ENCODE assay signal across 9 mouse cellular contexts in genomic region chr8:84291688-84292087, GRCm38 (mm10). TPM values are rescaled to one million over a fixed set of nuclear protein-coding genes. Genes with fewer than 3 reads are reported as not detected.
DNase-seq lines count a peak whose midpoint lies in the region; ATAC-seq and TF ChIP-seq lines count a peak whose summit lies in the region.
"Had no signal": no experiment of that assay in that cellular context is flagged by ENCODE, and none has a peak within 500 bp of the region (broad histone marks: within the 10 kb centered on the region; RNA-seq: fewer than 3 reads in every experiment).

No protein-coding gene starts in this region.

- no peak for ATAC-seq in intestine, embryonic 14.5 days (replicated peaks; ENCODE audit: low FRiP score, low TSS enrichment, low read depth)
- ATAC-seq in intestine, embryonic 16.5 days: no peak
- ATAC-seq in G1E (ENCODE audit: extremely low read depth, insufficient number of reproducible peaks, low FRiP score, poor library complexity, severe bottlenecking): no peak
- ATAC-seq in granulocyte monocyte progenitor cell, adult 5-6 weeks (replicated peaks; ENCODE audit: poor library complexity, severe bottlenecking): peak; percentile 27; the same call in 1 of the 2 replicates

- WGBS in intestine, embryonic 14.5 days: 25% methylated on average over 8 of the region's 8 CpGs
- WGBS in intestine, embryonic 16.5 days: 26% methylated on average over 8 of the region's 8 CpGs

- no peak overlapping the region for H3K4me3 ChIP-seq in intestine, embryonic 14.5 days (ENCODE audit: low read depth, low read length)
- H3K4me3 ChIP-seq in intestine, embryonic 16.5 days (ENCODE audit: low read length): no peak overlapping the region
- H3K4me3 ChIP-seq in G1E (ENCODE audit: low read depth, low read length): no peak overlapping the region
- H3K4me3 ChIP-seq: midbrain, embryonic 12.5 days had no signal

- no peaks in the 10 kb centered on the region for H3K4me1 ChIP-seq in intestine, embryonic 14.5 days (replicated peaks; ENCODE audit: control insufficient read depth, insufficient read depth, low read length)
- no peaks in the 10 kb centered on the region; the same call in 1 of the 2 replicates for H3K4me1 ChIP-seq in intestine, embryonic 16.5 days (ENCODE audit: control insufficient read depth, insufficient read depth, low read length)
- H3K4me1 ChIP-seq in G1E (ENCODE audit: insufficient read depth, low read depth, low read length): peaks cover 4% of the 10 kb centered on the region; the same call in 1 of the 2 replicates
- H3K4me1 ChIP-seq: midbrain, embryonic 12.5 days had no signal

- peak; percentile 74 for TF ChIP-seq CTCF in G1E (IDR thresholded peaks at IDR 0.05; ENCODE audit: low read depth, low read length)

- peak; percentile 72 for DNase-seq in intestine, embryonic 14.5 days (ENCODE audit: low spot score)
- DNase-seq in 3T3-L1 (ENCODE audit: low read depth, low spot score) (peak; percentile 87), G1E (ENCODE audit: low spot score) (peak; percentile 19)
- peak; percentile 71 for DNase-seq in cerebellum, adult 11-12 months
- peak; percentile 18 for DNase-seq in lung, postnatal 25 days (ENCODE audit: low spot score)
- peak; percentile 37 to 39 for DNase-seq in thymus, postnatal 36 days

- H3K9me3 ChIP-seq in intestine, embryonic 14.5 days (ENCODE audit: control insufficient read depth, low read length): no peaks in the 10 kb centered on the region
- no peaks in the 10 kb centered on the region for H3K9me3 ChIP-seq in intestine, embryonic 16.5 days (ENCODE audit: control insufficient read depth, low read length)
- no peaks in the 10 kb centered on the region for H3K9me3 ChIP-seq in G1E (replicated peaks)
- H3K9me3 ChIP-seq: midbrain, embryonic 12.5 days had no signal

- H3K27ac ChIP-seq in intestine, embryonic 14.5 days (ENCODE audit: low read depth): no peak overlapping the region
- H3K27ac ChIP-seq in intestine, embryonic 16.5 days (ENCODE audit: low read length): no peak overlapping the region
- H3K27ac ChIP-seq: midbrain, embryonic 12.5 days had no signal

- no peak overlapping the region for H3K4me2 ChIP-seq in intestine, embryonic 14.5 days (ENCODE audit: low read length)
- no peak overlapping the region for H3K4me2 ChIP-seq in intestine, embryonic 16.5 days (ENCODE audit: low read depth, low read length)
- H3K4me2 ChIP-seq: midbrain, embryonic 12.5 days had no signal

- H3K27me3 ChIP-seq in intestine, embryonic 14.5 days (replicated peaks; ENCODE audit: control insufficient read depth, insufficient read depth, low read length): no peaks in the 10 kb centered on the region
- no peaks in the 10 kb centered on the region for H3K27me3 ChIP-seq in intestine, embryonic 16.5 days (replicated peaks; ENCODE audit: control insufficient read depth, insufficient read depth, low read length)
- peaks cover 17% of the 10 kb centered on the region for H3K27me3 ChIP-seq in G1E (ENCODE audit: insufficient read depth, low read length)
- H3K27me3 ChIP-seq: midbrain, embryonic 12.5 days had no signal

- no peak overlapping the region for H3K9ac ChIP-seq in intestine, embryonic 14.5 days (ENCODE audit: low read length)
- H3K9ac ChIP-seq in intestine, embryonic 16.5 days (ENCODE audit: low read depth, low read length): no peak overlapping the region
- H3K9ac ChIP-seq: midbrain, embryonic 12.5 days had no signal

- no peaks in the 10 kb centered on the region for H3K36me3 ChIP-seq in intestine, embryonic 14.5 days (ENCODE audit: control insufficient read depth, insufficient read depth, low read length)
- no peaks in the 10 kb centered on the region for H3K36me3 ChIP-seq in intestine, embryonic 16.5 days (ENCODE audit: control insufficient read depth, insufficient read depth, low read length)
- H3K36me3 ChIP-seq in G1E (replicated peaks): no peaks in the 10 kb centered on the region
- H3K36me3 ChIP-seq: midbrain, embryonic 12.5 days had no signal

RNA-seq across cellular contexts. Expression of gene Ccdc130, which starts 21.5 kb away (rescaled TPM):
- polyA plus RNA-seq in intestine, embryonic 14.5 days (2014; fragmentation: Nextera tagmentation; extraction: Ambion mirVana): 20.6 and 22.5 TPM in 2 replicates
- 13.5 and 16.3 TPM in 2 replicates for polyA plus RNA-seq in intestine, embryonic 16.5 days (2015; fragmentation: Nextera tagmentation; extraction: Ambion mirVana)
- total RNA-seq in G1E (2014; fragmentation: Nextera tagmentation): 71.8 and 73.7 TPM in 2 replicates
- 11.3 and 12.9 TPM in 2 replicates for total RNA-seq in G1E (2017)
- 11.1 and 17.1 TPM in 2 replicates for polyA plus RNA-seq in G1E (2012)
- total RNA-seq in granulocyte monocyte progenitor cell, adult 5-6 weeks (2014; fragmentation: Nextera tagmentation): 9.8 and 20.0 TPM in 2 replicates
- 10.6 and 10.8 TPM in 2 replicates for total RNA-seq in granulocyte monocyte progenitor cell, adult 5-6 weeks (2017)

RNA-seq across cellular contexts. Expression of gene Mri1, which starts 34.6 kb away (rescaled TPM):
- polyA plus RNA-seq in intestine, embryonic 14.5 days (2014; fragmentation: Nextera tagmentation; extraction: Ambion mirVana): 79.7 and 90.6 TPM in 2 replicates
- polyA plus RNA-seq in intestine, embryonic 16.5 days (2015; fragmentation: Nextera tagmentation; extraction: Ambion mirVana): 76.0 and 77.1 TPM in 2 replicates
- total RNA-seq in G1E (2014; fragmentation: Nextera tagmentation) (14.1 and 20.1 TPM in 2 replicates), G1E (2017) (7.0 and 13.2 TPM in 2 replicates)
- 58.7 and 87.4 TPM in 2 replicates for polyA plus RNA-seq in G1E (2012)
- 18.6 and 30.7 TPM in 2 replicates for total RNA-seq in granulocyte monocyte progenitor cell, adult 5-6 weeks (2014; fragmentation: Nextera tagmentation)
- 14.0 and 26.3 TPM in 2 replicates for total RNA-seq in granulocyte monocyte progenitor cell, adult 5-6 weeks (2017)

RNA-seq across cellular contexts. Expression of gene D8Ertd738e, which starts 42.2 kb away (rescaled TPM):
- polyA plus RNA-seq in intestine, embryonic 14.5 days (2014; fragmentation: Nextera tagmentation; extraction: Ambion mirVana): 377 and 380 TPM in 2 replicates
- polyA plus RNA-seq in intestine, embryonic 16.5 days (2015; fragmentation: Nextera tagmentation; extraction: Ambion mirVana): 292 and 296 TPM in 2 replicates
- total RNA-seq in G1E (2014; fragmentation: Nextera tagmentation) (106 and 132 TPM in 2 replicates), G1E (2017) (197 and 232 TPM in 2 replicates)
- polyA plus RNA-seq in G1E (2012): 257 and 291 TPM in 2 replicates
- total RNA-seq in granulocyte monocyte progenitor cell, adult 5-6 weeks (2014; fragmentation: Nextera tagmentation): 145 and 151 TPM in 2 replicates
- total RNA-seq in granulocyte monocyte progenitor cell, adult 5-6 weeks (2017): 66.2 and 88.3 TPM in 2 replicates

RNA-seq across cellular contexts. Expression of gene Zswim4, which starts 54.8 kb away (rescaled TPM):
- 10.9 and 11.5 TPM in 2 replicates for polyA plus RNA-seq in intestine, embryonic 14.5 days (2014; fragmentation: Nextera tagmentation; extraction: Ambion mirVana)
- 7.1 and 7.7 TPM in 2 replicates for polyA plus RNA-seq in intestine, embryonic 16.5 days (2015; fragmentation: Nextera tagmentation; extraction: Ambion mirVana)
- total RNA-seq in G1E (2014; fragmentation: Nextera tagmentation) (8.5 and 9.7 TPM in 2 replicates), G1E (2017) (5.7 and 7.3 TPM in 2 replicates)
- polyA plus RNA-seq in G1E (2012): 14.6 and 19.0 TPM in 2 replicates
- 4.6 and 8.1 TPM in 2 replicates for total RNA-seq in granulocyte monocyte progenitor cell, adult 5-6 weeks (2014; fragmentation: Nextera tagmentation)
- total RNA-seq in granulocyte monocyte progenitor cell, adult 5-6 weeks (2017): 4.5 and 4.8 TPM in 2 replicates

Comparison
In these comparisons a context has a peak if more than half of its experiments do, and no peak if none do; other contexts are left out.
1. DNase-seq: peak in every context shown above with its lines; median percentile 87 in 3T3-L1; 72 in intestine, embryonic 14.5 days; 71 in cerebellum, adult 11-12 months; 38 in thymus, postnatal 36 days; 19 in G1E; 18 in lung, postnatal 25 days.